Mouse (Mus musculus): ENCODE results near the gene Magi2.

Gene Magi2

DNA sequence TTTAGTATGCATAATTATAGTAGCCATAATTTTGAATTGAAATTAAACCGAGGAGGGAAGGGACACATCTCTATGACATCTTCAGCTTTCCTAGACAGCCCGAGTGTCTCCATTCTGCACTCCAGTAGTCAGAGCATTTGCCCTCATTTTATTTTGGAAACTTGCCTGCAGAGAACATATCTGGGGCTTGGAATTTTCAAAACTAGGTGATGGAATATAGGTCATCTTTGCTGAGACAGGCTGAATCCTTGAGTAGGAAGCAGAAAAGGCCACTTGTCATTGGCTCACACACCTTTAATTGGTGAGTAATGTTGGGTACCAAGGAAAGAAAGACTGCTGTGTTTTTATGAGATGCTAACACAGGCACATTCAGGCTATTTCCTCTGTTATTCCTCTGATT is 724.3 kb downstream of the Magi2 start:
- DNase-seq (ENCODE audit: low spot score): no peak

DNA sequence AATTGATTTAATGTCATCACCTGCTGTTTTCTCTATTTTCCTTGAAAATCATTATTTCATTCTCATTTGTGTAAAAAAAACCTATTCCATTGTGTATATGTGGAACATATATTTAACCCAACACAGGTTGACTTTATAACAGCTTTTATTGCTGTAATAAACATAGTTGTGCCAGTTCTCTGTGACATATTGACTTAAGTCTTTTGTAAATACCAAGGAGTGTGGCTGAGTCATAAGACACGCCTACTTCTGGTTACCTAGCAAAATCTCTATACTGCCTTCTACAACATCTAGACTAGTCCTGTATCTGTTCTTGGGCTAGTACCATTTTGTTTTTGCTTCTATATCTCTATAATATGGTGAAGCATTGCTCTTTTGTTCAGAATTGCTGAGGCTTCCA is 737.3 kb downstream of the Magi2 start:
- DNase-seq (ENCODE audit: low spot score): no peak

DNA sequence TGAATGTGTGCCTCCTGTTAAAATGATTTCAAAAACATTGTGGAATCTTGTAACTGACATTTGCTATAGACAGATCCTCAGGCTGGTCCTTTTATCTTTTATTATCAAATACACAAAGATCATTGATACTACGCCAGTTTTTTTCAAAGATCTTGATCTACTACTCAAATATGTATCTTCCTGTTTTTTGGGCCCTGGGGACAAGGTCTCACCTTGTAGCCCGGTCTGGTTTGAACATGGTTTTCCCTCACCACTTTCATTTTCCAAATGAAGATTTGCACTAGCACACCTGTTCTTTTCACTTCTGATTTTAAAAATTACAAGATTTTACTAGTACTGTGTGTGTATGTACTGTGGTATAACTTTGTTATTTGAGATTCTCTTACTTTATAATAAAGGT is 745.9 kb downstream of the Magi2 start:
- no peak for DNase-seq (ENCODE audit: low spot score)

DNA sequence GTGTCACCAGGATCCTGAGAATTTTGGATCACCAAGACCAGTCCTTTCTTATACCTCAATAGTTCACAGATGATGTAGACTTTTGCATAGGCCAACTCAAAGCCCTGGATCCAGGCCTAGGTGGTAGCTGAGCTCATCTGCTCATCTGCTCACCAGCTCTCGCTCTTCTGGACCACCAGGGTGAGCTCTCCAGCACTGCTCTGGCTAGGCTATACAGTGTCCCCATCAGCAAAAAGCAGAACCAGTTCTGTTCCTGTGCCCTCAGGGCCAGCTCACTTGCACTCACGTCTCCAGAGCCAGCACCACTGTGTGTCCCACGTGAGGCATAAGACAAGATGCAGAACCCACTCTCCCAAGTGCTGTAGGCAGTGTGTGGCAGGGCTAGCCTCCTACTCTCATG is 747.0 kb downstream of the Magi2 start:
- DNase-seq (ENCODE audit: low spot score): no peak

DNA sequence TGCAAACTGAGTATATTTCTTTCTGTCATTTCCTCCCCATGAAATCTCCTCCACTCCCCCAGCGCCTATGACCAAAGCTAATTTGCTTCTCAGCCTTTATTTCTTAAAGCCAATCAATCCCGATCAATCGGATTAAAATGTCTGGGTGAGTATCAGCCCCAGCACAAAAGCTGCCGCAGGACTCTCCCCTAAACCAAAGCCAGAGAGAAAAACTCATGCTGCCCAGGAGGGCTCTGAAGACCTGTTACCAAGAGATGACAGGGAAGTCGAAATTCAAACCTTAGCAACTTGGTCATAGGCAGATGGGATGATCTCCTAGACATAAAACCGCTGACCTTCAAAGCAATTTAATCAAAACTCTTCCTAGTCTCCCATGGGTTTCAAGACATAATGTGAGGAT is 754.7 kb downstream of the Magi2 start:
- no peak for DNase-seq (ENCODE audit: low spot score)

DNA sequence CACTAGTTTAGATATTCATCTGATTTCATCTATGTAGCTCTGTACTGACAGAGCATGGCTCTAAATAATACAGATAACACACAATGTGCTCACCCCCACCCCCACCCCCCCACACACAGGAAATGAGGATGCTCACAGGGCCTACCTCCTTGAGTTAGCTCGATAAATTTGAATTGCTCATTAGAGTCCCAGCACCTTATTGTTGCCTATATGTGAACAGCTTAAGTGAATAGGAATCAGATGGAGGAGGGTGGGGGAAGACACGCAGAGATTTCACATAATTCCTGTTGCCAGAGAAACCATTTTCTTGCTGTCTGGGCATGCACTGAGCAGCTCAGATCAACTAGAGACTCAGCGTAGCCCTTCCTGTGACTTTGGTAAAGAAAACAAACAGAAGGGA is 755.2 kb downstream of the Magi2 start:
- DNase-seq (ENCODE audit: low spot score): no peak

DNA sequence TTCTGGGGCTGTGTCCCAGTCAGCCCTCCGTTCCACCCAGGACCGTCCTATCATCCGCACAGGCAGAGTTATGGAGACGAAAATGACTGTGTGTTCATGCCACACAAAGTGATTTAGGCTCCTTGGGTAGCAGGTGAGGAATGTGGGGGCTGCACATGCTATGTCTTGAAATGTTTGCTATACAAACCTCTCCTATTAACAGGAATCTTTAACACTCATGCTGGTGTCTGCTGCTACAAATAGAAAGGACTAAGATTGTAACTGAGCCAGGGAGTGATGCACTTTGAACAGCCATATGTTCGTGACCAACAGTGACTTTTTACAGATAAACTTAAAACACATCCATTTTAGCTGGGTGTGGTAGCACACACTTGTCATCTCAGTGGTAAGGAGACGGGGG is 772.6 kb downstream of the Magi2 start:
- no peak for DNase-seq (ENCODE audit: low spot score)

DNA sequence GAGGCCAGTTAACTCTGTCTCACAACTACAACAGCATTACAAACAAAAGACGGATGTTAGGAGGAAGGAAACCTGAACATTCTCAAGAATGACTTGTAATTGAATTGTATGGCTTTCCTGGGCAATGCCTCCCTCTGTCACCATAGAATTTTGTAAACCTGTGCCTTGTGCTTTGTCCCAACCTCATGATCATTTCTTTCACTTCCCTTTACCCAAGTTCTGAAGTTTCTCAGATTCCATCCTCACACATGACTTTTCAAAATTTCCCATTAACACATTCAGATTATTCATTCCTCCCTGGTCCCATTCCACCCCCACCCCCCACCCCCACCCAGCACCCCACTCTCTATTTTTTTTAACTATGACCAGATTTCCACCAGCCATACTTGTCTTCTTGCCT is 773.1 kb downstream of the Magi2 start:
- no peak for DNase-seq (ENCODE audit: low spot score)

DNA sequence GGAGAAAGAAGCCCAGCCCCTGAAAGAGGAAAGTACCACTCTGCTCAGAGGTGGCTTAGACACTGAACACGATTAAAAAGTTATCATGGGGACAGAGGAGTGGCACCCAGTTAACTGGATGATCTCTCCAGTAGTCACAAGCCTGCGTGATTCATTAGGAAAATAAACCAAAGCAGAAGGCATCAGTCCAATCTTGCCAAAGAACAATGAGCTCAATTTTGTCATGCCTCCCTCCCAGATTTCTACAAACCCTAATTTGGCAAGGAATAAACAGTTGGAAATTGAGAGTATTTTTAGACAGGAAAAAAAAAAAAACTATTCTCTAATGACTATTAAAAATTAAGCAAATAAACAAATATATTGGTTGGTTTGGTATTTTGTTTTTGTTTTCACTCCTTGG is 779.8 kb downstream of the Magi2 start:
- no peak for DNase-seq (ENCODE audit: low spot score)

DNA sequence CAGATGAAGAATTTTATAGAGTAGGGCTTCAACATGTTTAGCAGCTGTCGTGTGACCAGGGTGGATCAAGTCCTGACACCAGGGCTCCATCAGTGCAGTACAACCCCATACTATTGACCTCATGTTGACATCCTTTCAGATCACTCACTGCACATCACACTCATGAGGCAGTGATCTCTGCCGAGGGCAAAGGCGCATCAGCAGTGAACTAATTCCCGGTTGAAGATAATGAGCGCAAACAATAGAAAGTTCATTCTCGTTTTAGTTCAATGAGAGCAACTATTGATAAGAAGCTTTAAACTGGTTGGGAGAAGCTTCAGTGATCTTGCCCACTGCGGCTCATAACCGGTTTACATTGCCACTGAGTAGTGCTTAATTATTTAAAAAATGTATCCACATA is 780.4 kb downstream of the Magi2 start:
- no peak for DNase-seq (ENCODE audit: low spot score)

DNA sequence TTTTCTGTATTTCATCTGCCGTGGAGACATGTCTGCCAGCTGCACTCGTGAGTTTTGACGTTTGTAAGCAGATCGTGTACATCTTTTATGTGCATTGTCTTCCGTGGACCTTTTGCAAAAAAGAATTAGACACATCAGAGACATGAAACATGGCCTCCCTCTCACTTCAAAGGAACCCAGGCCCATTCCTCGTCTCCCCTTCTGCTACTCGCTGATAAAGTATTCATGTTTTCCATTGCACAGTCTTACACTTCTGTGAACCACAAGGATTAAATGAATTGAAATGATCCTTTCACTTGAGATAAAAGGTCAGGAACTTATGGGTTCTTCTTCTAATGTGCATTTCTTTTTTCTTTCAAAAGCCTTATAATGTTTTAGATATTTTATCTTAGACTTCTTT is 783.4 kb downstream of the Magi2 start:
- no peak for DNase-seq (ENCODE audit: low spot score)

DNA sequence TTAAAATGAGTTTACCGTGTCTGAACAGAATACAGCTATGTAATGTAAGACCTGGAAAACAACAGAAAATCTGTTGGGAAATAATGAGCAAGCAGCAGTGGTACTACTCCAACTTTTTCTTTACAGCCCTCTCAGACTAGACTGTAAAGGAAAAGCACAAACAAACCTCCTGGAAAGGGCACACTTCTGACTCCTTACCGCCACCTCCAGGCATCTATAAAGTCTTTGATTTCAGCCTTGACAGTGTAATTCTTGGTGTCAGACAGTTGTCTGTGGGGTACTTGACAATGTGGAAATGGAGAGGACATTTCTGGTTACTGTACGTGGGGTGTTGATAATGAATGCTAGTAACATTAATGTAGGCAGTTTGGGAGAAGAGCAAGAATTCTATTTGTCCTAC is 791.2 kb downstream of the Magi2 start:
- DNase-seq (ENCODE audit: low spot score): no peak

DNA sequence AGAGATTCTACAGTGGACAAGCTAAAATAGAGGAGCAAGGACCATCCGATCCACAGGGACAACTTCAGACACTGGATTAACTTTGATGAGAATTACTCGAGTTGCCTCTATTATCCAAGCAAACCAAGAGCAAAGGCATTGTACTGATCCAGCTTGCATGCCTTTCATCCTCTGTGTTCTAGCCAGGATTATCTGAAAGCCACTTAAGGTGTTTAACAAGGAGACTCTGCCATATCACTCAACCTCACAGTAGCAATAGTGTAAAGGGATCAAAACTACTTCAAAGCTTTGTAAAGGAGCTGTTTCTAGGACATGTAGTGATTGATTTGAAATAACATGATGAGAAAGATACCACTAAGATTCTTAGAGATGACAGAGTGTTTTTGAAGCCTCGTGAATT is 819.8 kb downstream of the Magi2 start:
- DNase-seq (ENCODE audit: low spot score): no peak

DNA sequence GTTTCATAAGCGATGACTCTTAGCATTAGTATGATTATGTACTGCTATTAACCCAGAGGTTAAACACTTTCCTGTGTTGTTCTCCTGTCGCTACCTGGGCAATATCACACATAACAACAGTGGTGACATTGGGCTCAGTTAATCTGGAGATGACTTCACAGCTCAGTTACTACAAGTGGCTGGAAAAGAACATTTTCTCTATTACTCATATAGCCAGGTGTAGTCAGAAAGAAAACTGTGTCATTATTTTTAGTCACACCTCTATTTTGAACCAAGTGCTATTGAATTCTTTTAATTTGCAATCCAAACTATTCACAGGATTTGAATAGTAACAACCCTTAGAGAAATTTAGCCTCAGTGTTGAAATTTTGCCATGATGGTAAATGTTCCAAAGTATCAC is 821.5 kb downstream of the Magi2 start:
- DNase-seq (ENCODE audit: low spot score): no peak

DNA sequence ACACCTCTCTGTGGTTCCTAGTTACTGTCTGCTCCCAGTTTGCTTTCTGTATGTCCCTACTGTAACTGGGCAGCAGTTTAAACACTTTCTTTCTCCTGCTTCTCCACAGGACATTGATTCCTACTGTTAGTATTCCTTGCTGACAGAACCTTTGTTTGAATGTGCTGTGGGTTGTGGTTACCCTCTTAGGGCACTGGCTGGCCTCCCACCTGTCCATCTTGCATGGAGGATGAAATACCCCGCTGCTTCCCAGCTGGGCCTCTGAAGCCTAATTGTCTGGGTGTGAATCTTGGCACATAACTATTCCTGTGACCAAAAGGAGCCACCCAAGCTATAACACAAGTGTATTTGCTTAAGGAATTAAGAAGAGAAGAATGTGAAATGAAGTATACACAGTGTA is 823.4 kb downstream of the Magi2 start:
- DNase-seq (ENCODE audit: low spot score): no peak

DNA sequence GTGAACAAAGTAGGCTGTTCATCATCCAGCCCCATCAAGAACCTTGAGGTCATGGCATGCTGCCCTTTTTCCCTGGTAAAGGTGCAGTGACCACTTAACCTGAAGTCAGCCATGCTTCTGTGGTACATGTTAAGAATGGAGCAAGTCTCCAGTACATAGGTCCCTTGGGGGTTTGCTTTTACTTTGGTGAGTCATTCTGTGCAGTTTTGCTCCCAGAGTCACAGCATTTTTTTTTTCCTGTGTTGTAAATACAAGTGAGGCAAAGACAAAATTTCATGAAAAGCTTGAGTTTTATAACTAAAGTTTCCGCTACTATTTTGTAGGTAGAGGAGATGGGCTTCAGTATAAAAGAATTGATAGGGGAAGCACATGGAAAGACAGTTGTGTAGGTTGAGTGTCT is 828.2 kb downstream of the Magi2 start:
- no peak for DNase-seq (ENCODE audit: low spot score)

DNA sequence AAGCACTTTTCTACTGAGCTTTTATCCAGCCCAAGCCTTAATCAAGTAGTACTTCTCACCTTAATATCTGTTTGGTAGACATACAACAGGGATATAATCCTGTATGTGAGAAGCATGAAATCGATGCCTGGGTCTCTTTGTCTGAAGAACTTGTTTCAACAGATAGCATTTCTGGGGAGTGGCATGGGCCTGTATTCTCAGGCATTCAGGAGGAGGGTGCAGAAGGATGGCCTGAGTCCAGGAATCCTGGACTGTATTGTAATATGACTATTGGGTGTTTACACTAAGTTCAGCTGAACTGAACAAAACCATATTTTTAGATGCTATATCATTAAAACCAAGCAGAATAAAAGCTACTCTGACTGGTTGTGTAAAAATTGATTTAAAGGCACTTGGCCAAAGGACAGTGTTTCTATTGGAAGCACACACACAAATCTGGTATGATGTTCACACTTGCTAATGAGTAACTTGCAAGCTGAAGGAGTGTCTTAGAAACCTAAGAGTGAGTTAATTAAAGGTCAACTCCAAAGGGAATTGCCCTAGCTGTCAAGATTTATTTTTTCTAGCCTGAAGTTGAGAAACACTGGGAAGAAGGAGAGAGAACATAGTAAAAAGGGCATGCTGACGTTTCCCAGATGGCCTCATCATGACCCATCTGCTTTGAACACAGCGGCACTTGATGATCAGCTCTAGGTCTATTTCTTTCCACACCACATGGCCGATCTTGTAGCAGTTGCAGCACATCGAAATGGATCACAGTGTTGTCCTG is 829.4 kb downstream of the Magi2 start:
- DNase-seq (ENCODE audit: low spot score): no peak

DNA sequence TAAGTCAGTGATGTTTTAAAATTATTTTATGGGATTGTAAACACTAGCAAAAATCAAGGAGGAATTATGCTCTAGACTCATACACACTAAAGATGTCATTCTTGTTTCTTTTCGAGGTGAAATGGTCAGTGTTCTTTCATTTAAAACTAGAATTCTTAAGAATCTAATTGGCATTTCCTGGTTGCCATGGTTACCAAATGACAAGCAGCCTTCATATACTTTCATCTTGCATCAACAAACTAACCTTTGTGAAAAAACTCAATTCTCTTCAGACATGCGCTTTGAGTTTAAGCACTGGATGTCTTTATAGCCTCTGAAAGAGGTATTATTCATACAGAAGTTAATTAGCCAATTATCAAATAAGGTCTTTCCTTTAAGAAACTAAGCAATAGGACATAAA is 830.0 kb downstream of the Magi2 start:
- DNase-seq (ENCODE audit: low spot score): no peak

DNA sequence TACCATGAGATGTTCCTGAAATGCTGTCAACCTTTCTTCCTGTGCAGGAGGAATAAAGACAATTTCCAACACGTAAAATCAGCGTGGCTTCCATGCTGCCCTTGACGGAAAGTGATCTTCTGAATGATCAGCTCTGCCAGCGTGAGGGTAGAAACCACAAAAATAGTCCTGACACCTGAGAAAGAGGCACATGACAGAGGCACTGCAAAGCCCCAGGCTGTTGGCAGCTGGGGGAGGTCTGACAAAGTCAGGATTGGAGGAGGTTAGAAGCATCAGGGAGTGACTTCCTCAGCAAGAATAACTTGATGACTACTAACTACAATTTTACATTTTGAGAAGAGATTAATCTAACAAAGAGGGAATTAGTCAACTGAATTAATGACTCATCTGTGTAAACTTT is 835.2 kb downstream of the Magi2 start:
- DNase-seq (ENCODE audit: low spot score): no peak

DNA sequence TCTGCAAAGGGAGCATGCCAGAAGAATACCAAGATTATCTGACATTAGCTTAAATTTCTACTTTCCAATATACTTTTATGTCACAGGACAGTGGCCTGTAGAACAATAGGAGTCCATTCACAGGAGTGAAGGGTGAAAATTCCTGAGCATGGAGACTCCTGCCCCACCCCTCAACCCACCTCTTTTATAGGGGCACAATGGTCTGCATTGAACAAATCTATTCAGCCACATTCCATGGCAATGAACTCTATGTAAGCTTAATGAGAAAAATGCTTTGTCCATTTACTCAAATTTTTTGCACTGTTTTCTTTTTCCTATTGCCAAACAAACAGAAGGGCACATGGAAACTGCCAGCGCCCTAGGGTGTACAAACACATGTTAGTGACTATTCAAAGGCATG is 838.2 kb downstream of the Magi2 start:
- DNase-seq (ENCODE audit: low spot score): no peak

DNA sequence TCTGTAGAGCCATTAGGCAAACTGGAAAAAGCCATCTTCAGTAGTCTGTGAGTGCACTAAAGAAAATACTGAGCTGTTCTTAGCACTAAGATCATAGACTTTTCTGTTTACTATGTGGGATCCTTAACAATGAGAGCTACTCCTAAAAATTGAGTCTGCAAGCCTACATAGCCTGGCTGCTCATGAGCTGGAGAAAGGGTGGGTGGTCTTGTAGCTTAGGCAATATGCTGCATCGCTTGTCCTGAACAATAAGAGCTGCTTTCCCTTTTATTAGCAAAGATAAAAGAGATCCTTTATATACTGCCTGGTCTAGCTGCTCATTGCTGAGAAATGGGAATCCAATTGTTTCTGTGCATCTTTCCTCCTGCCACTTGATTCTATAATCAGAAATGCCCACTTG is 841.7 kb downstream of the Magi2 start:
- DNase-seq (ENCODE audit: low spot score): no peak

DNA sequence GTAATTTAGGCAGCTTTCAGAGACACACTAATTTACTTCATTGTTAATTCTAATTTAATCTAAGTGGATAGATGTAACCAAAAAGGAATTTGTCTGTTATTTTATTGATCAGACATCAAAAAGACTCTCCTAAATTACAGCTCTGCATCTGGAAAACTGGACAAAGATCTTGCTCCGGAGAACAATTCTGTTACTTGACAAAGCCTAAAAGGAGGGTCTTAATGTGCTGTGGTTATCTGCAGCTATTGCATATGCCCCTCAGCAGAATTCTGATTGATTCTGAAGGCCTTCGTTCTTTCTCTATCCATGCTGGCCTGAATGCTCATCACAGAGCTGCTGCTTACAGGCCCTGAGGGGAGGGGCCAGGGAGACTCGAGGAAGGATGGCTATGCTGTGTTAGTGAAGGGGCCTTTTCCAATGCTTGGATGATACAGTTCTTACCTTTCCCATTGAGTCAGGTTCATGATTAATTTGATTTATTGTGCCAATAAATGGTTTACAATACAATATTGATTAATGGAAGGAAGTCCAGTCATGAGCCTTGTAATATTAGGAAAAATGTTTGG is 842.2 kb downstream of the Magi2 start:
- no peak for DNase-seq (ENCODE audit: low spot score)

DNA sequence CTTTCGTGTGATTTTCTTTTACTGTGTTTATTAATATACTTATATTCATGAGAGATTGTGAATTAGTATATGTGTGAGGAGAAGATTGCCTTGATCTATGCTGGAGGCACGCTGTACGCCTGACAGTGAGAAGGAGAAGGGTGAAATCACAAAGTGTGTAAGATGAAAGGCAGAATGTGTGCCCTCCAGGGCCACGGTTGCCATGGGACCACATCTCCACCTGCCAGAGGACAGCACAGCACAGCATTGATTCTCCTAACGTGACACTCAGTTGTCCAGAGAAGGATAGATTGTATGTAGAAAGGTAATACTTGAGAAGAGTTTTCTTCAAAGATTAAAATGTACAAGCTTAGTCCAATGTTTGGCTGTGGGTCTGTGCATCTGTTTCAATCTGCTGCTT is 847.3 kb downstream of the Magi2 start:
- no peak for DNase-seq (ENCODE audit: low spot score)

DNA sequence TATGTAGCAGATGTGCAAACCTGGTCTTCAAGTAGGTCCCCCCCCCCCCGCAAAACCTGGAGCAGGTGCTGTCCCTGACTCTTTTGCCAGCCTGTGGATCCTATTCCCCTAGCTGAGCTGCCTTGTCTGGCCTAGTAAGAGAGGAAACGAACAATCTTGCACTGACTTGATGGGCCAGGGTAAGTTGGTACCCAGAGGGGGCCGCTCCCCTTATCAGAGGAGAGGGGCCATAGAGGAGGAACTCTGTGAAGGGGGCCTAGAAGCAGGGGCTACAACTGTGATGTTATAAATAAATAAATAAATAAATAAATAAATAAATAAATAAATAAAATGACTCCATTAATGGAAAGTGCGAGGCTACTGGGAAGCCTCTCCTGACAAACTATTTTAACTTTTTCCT is 848.0 kb downstream of the Magi2 start:
- DNase-seq (ENCODE audit: low spot score): no peak

Measured in urinary bladder, postnatal 10 days (tissue).